Mouse (Mus musculus) CH12.LX (cell line): ENCODE data around the gene Ankrd10. TPM values are rescaled to one million over a fixed set of nuclear protein-coding genes. Genes with fewer than 3 reads are reported as not detected.

Experiments
- DNase-seq: peaks from one replicate; pipeline ENCODE4 v3.0.0-alpha.2; 2013; ENCODE audit errors: extremely low read depth
- H3K27ac ChIP-seq: 2 replicates; pipeline ENCODE4 v1.5.1; 2012; ENCODE audit warnings: low read depth, mild to moderate bottlenecking, control low read depth, moderate library complexity; ENCODE audit not compliant: insufficient read depth
- H3K27me3 ChIP-seq: replicated peaks from 2 replicates; pipeline ENCODE3; 2012; ENCODE audit warnings: inconsistent platforms
- H3K36me3 ChIP-seq, 2 experiments: replicated peaks in 1 of 2; 2 replicates each; pipeline versions ENCODE3 to v1.6.1; 2012; ENCODE audit warnings: inconsistent platforms in 1 of 2, low read length in 1 of 2, mild to moderate bottlenecking in 1 of 2, mixed read lengths in 1 of 2, moderate library complexity in 1 of 2; ENCODE audit not compliant: control insufficient read depth in 1 of 2, insufficient read depth in 1 of 2
- H3K4me1 ChIP-seq, 2 experiments: 2 replicates each; pipeline ENCODE4 v1.6.1; 2012; ENCODE audit warnings: inconsistent platforms in 1 of 2, moderate library complexity in 1 of 2; ENCODE audit not compliant: insufficient read depth in 2 of 2, control insufficient read depth in 1 of 2
- H3K4me2 ChIP-seq: 2 replicates; pipeline ENCODE4 v1.6.1; 2012; ENCODE audit warnings: low read depth, mild to moderate bottlenecking, control low read depth; ENCODE audit not compliant: poor library complexity, insufficient read depth, severe bottlenecking
- H3K4me3 ChIP-seq, 3 experiments: fragments of 150-350 bp in 1 of 3; sonication (generic) in 1 of 3; replicated peaks in 1 of 3; 2 replicates each; pipeline versions ENCODE3 to v1.5.1; 2011 to 2012; ENCODE audit warnings: low read depth in 2 of 3, low read length in 2 of 3, mild to moderate bottlenecking in 2 of 3, moderate library complexity in 2 of 3, control low read depth in 1 of 3, improper control_type of control experiment in 1 of 3, inconsistent platforms in 1 of 3, mixed read lengths in 1 of 3; ENCODE audit not compliant: poor library complexity in 1 of 3
- H3K79me2 ChIP-seq: replicated peaks from 2 replicates; pipeline ENCODE4 v1.6.1; 2012; ENCODE audit warnings: mild to moderate bottlenecking, moderate library complexity; ENCODE audit not compliant: control insufficient read depth, poor library complexity, insufficient read depth, severe bottlenecking; ENCODE audit errors: extremely low read depth
- H3K9ac ChIP-seq: 2 replicates; pipeline ENCODE4 v1.6.1; 2012; ENCODE audit warnings: low read depth, mild to moderate bottlenecking, control low read depth, moderate library complexity; ENCODE audit not compliant: insufficient read depth
- H3K9me3 ChIP-seq: replicated peaks from 2 replicates; pipeline ENCODE3; 2012; ENCODE audit warnings: low read length, inconsistent platforms, mixed read lengths
- E2F4 ChIP-seq: IDR thresholded peaks from 2 replicates; pipeline ENCODE4 v1.6.1; 2011; ENCODE audit warnings: low read depth, low read length, improper control_type of control experiment; ENCODE audit not compliant: insufficient replicate concordance
- ELF1 ChIP-seq: IDR thresholded peaks from 2 replicates; pipeline ENCODE4 v1.6.1; 2014; ENCODE audit warnings: low read depth, mild to moderate bottlenecking, inconsistent platforms, low read length, improper control_type of control experiment
- EP300 ChIP-seq: IDR thresholded peaks from 2 replicates; pipeline ENCODE4 v1.6.1; 2011; ENCODE audit warnings: low read length, improper control_type of control experiment
- ETS1 ChIP-seq: conservative IDR thresholded peaks from 2 replicates; pipeline ENCODE4 v1.6.1; 2012; ENCODE audit warnings: low read depth, mild to moderate bottlenecking, inconsistent platforms, low read length, improper control_type of control experiment, moderate library complexity
- GABPA ChIP-seq: IDR thresholded peaks from 2 replicates; pipeline ENCODE4 v1.6.1; 2012; ENCODE audit warnings: low read depth, low read length, improper control_type of control experiment, inconsistent platforms; ENCODE audit not compliant: insufficient replicate concordance
- KAT2A ChIP-seq: IDR thresholded peaks from 2 replicates; pipeline ENCODE4 v1.6.1; 2012; ENCODE audit warnings: low read length, improper control_type of control experiment, inconsistent platforms; ENCODE audit not compliant: insufficient replicate concordance
- MAFK ChIP-seq: IDR thresholded peaks from 2 replicates; pipeline ENCODE4 v1.6.1; 2011; ENCODE audit warnings: low read length, improper control_type of control experiment; ENCODE audit not compliant: insufficient replicate concordance
- MAX ChIP-seq: IDR thresholded peaks from 2 replicates; pipeline ENCODE4 v1.6.1; 2011; ENCODE audit warnings: low read length, improper control_type of control experiment
- MAZ ChIP-seq: IDR thresholded peaks from 2 replicates; pipeline ENCODE4 v1.6.1; 2012; ENCODE audit warnings: low read depth, mild to moderate bottlenecking, inconsistent platforms, low read length, improper control_type of control experiment, moderate library complexity
- MXI1 ChIP-seq: IDR thresholded peaks from 2 replicates; pipeline ENCODE4 v1.6.1; 2011; ENCODE audit warnings: mild to moderate bottlenecking, low read depth, low read length, improper control_type of control experiment
- NELFE ChIP-seq: IDR thresholded peaks from 2 replicates; pipeline ENCODE4 v1.6.1; 2011; ENCODE audit warnings: low read depth, low read length, improper control_type of control experiment
- NRF1 ChIP-seq: IDR thresholded peaks from 2 replicates; pipeline ENCODE4 v1.6.1; 2014; ENCODE audit warnings: low read depth, mild to moderate bottlenecking, inconsistent platforms, low read length, improper control_type of control experiment, moderate library complexity
- POLR2A ChIP-seq: IDR thresholded peaks from 2 replicates; pipeline ENCODE4 v1.6.1; 2011; ENCODE audit warnings: low read depth, mild to moderate bottlenecking, improper control_type of control experiment, low read length
- POLR2AphosphoS2 ChIP-seq: IDR thresholded peaks from 2 replicates; pipeline ENCODE4 v1.6.1; 2011; ENCODE audit warnings: low read depth, low read length, improper control_type of control experiment
- SIN3A ChIP-seq: IDR thresholded peaks from 2 replicates; pipeline ENCODE4 v1.6.1; 2012; ENCODE audit warnings: low read length, improper control_type of control experiment, inconsistent platforms
- TBP ChIP-seq: conservative IDR thresholded peaks from 2 replicates; pipeline ENCODE4 v1.6.1; 2011; ENCODE audit warnings: low read depth, low read length, improper control_type of control experiment
- TCF12 ChIP-seq: IDR thresholded peaks from 2 replicates; pipeline ENCODE4 v1.6.1; 2014; ENCODE audit warnings: low read depth, mild to moderate bottlenecking, inconsistent platforms, low read length, improper control_type of control experiment
- UBTF ChIP-seq: IDR thresholded peaks from 2 replicates; pipeline ENCODE4 v1.6.1; 2012; ENCODE audit warnings: low read depth, mild to moderate bottlenecking, inconsistent platforms, low read length, improper control_type of control experiment, moderate library complexity
- USF1 ChIP-seq: IDR thresholded peaks from 2 replicates; pipeline ENCODE4 v1.6.1; 2014; ENCODE audit warnings: low read depth, mild to moderate bottlenecking, inconsistent platforms, low read length, improper control_type of control experiment
- ZMIZ1 ChIP-seq: IDR thresholded peaks from 2 replicates; pipeline ENCODE4 v1.6.1; 2012; ENCODE audit warnings: low read depth, mild to moderate bottlenecking, inconsistent platforms, low read length, improper control_type of control experiment
- dilution Hi-C: fragments of 300-500 bp; cut with MboI; formaldehyde crosslinking; loops from 2 replicates; pipeline ENCODE4 v1.14.3; 2020; ENCODE audit warnings: low sequenced_read_pairs; ENCODE audit not compliant: extremely low pct_unique_long_range_greater_than_20kb, extremely low pct_ligation_motif_present
- in situ Hi-C: fragments of 300-500 bp; cut with MboI; formaldehyde crosslinking; loops from 3 replicates; pipeline ENCODE4 v1.14.3; 2019; ENCODE audit warnings: low sequenced_read_pairs, low pct_ligation_motif_present, low pct_unique_long_range_greater_than_20kb, mixed read lengths
- polyA plus RNA-seq: library from polyadenylated mRNA; unstranded; fragments of >175 nt; gene quantifications from 2 replicates; pipeline ENCODE4 v1.2.1, GENCODE M21; 2012; ENCODE audit warnings: low read depth; ENCODE audit not compliant: insufficient read length
- total RNA-seq, 2 experiments: library from RNA; depleted of rRNA; stranded (reverse); fragments of 300-350 nt in 1 of 2; fragments of >200 nt in 1 of 2; gene quantifications; 2 replicates each; pipeline ENCODE4 v1.2.3; 2012 to 2014

Ankrd10 gene
- total RNA-seq (2012; rRNA removed), result 39.0 and 50.4 TPM in 2 replicates
- total RNA-seq (2014; rRNA removed), result 46.9 and 59.5 TPM in 2 replicates
- 32.8 and 36.9 TPM in 2 replicates for polyA plus RNA-seq

DNA sequence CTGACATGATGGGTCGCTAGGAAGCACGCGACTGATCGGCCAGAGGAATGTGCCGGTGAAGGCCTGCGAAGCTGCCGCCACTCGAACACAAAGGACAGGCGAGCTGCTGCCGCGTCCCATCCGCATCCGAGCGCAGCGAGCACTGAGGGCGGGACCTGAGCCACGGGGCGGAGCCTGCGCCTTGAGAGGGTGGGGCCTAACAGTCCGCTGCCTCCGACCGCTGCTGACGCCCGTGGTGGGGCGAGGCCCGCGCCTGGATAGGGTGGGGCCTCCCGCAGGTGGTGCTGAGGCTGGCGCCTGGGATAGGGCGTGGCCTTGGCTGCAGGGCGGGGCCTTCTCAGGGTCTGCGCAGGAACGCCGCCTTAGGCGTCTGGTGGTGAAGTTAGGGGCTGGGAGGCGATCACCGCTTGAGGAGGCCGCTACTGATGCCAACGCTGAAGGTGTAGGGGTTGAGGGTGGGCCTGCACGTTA, at the start of gene Ankrd10:
TSS of gene Ankrd10 (minus strand) at position 147 of the 471 bp plus-strand sequence.
- H3K27me3 ChIP-seq, result no peaks in the 10 kb centered on the region
- H3K9me3 ChIP-seq, result no peaks in the 10 kb centered on the region
- DNase-seq, result peak; percentile 95
- H3K9ac ChIP-seq, result peak within 1 kb of the TSS; percentile 77
- H3K79me2 ChIP-seq, result peaks cover 36% of the 10 kb centered on the region
- H3K4me2 ChIP-seq, result peak within 1 kb of the TSS; percentile 95
- H3K36me3 ChIP-seq, result peaks cover 14 to 30% of the 10 kb centered on the region in 2 experiments
- peak within 1 kb of the TSS; percentile 95 to 98 (median 97) for H3K4me3 ChIP-seq
- in situ Hi-C loops, result no loop called here
- H3K4me1 ChIP-seq, result peaks cover 3 to 28% of the 10 kb centered on the region in 2 experiments; a peak in 3 of 4 replicates
- dilution Hi-C loops, result no loop called here
- H3K27ac ChIP-seq, result peak within 1 kb of the TSS; percentile 93
- TF ChIP-seq MAZ (peak; percentile 69), NRF1 (peak; percentile 73), E2F4 (no peak), UBTF (no peak), MAX (no peak), ELF1 (peak; percentile 20; the same call in 1 of the 2 replicates), TCF12 (peak; percentile 60; the same call in 1 of the 2 replicates), EP300 (no peak), POLR2AphosphoS2 (peak; percentile 68; the same call in 1 of the 2 replicates), TBP (0 out of 2 replicates have a peak, but pooled peaks have one; percentile 20), KAT2A (no peak), ZMIZ1 (peak; percentile 95), USF1 (no peak), NELFE (peak; percentile 89), POLR2A (peak; percentile 94)

DNA sequence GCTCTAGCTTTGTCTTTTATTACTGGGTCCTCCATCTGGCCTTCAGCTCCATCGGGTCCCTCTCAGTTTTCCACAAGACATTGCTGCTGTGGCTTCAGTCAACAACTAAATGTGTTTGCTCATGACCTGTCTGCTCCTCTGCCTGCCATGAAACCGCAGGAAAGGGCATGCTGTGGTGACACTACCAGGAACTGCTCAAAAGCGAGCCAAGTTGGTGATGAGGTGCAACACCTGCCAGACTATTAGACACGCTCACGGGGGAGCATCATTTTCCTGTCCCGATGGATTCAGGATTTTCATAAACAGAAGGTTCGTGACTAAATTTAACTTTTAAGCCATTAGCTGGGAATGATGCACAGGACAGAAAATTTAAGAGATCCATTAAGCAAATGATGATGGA, 49.0 kb upstream of the Ankrd10 start:
- Histone ChIP-seq H3K9me3 (peaks cover 27% of the 10 kb centered on the region), H3K27me3 (peaks cover 74% of the 10 kb centered on the region), H3K4me2 (no peak overlapping the region), H3K4me1 (no peaks in the 10 kb centered on the region), H3K9ac (no peak overlapping the region), H3K79me2 (no peaks in the 10 kb centered on the region), H3K27ac (no peak overlapping the region), H3K36me3 (no peaks in the 10 kb centered on the region), H3K4me3 (no peak overlapping the region)
- no peak for DNase-seq
- in situ Hi-C loops (no loop called here), dilution Hi-C loops (no loop called here)
- TF ChIP-seq SIN3A, result no peak
- no peak for TF ChIP-seq MAFK
- TF ChIP-seq GABPA, result no peak
- no peak for TF ChIP-seq ETS1
- no peak for TF ChIP-seq POLR2AphosphoS2
- TF ChIP-seq ELF1, result no peak
- no peak for TF ChIP-seq MXI1
- no peak for TF ChIP-seq MAZ
- no peak for TF ChIP-seq KAT2A
